Mouse (Mus musculus): ENCODE measurements around the gene Pabpc4. TPM values are rescaled to one million over a fixed set of nuclear protein-coding genes. Genes with fewer than 3 reads are reported as not detected.

Gene Pabpc4
- polyA plus RNA-seq, 1 experiment, result 30.8 TPM

- TF ChIP-seq CTCF (IDR thresholded peaks at IDR 0.05; ENCODE audit: borderline replicate concordance, insufficient read depth, low read depth, low read length) (no peak), POLR2A (IDR thresholded peaks at IDR 0.05; ENCODE audit: borderline replicate concordance, insufficient read depth, low read length) (no peak)
- WGBS, result 88% methylated on average over 13 of the region's 13 CpGs
- Histone ChIP-seq H3K4me3 (replicated peaks; ENCODE audit: insufficient read depth, low read depth, low read length) (no peak overlapping the region), H3K27ac (ENCODE audit: insufficient read depth, low read length) (no peak overlapping the region), H3K27me3 (ENCODE audit: control insufficient read depth, insufficient read depth, low read length) (peaks cover 8% of the 10 kb centered on the region; the same call in 1 of the 2 replicates), H3K4me1 (ENCODE audit: control insufficient read depth, insufficient read depth, low read length) (no peaks in the 10 kb centered on the region)
- no peak for DNase-seq
These were observed 25.6 kb upstream of the Pabpc4 start for GRCm38 (mm10) chr4:123236431-123237031.

- Histone ChIP-seq H3K27ac (ENCODE audit: insufficient read depth, low read length) (no peak overlapping the region), H3K4me1 (ENCODE audit: control insufficient read depth, insufficient read depth, low read length) (no peaks in the 10 kb centered on the region), H3K27me3 (ENCODE audit: control insufficient read depth, insufficient read depth, low read length) (peaks cover 8% of the 10 kb centered on the region; the same call in 1 of the 2 replicates), H3K4me3 (replicated peaks; ENCODE audit: insufficient read depth, low read depth, low read length) (no peak overlapping the region)
- no peak for DNase-seq
- TF ChIP-seq CTCF (IDR thresholded peaks at IDR 0.05; ENCODE audit: borderline replicate concordance, insufficient read depth, low read depth, low read length) (no peak), POLR2A (IDR thresholded peaks at IDR 0.05; ENCODE audit: borderline replicate concordance, insufficient read depth, low read length) (no peak)
- 79% methylated on average over 6 of the region's 6 CpGs for WGBS
These were observed 24.5 kb upstream of the Pabpc4 start for GRCm38 (mm10) chr4:123237386-123238266.

- TF ChIP-seq CTCF (IDR thresholded peaks at IDR 0.05; ENCODE audit: borderline replicate concordance, insufficient read depth, low read depth, low read length) (no peak), POLR2A (IDR thresholded peaks at IDR 0.05; ENCODE audit: borderline replicate concordance, insufficient read depth, low read length) (no peak)
- H3K27ac ChIP-seq (ENCODE audit: insufficient read depth, low read length), result no peak overlapping the region
- WGBS, result 13% methylated on average over 58 of the region's 58 CpGs
These were observed 22.6 kb upstream of the Pabpc4 start for GRCm38 (mm10) chr4:123239361-123240203.

GRCm38 (mm10) chr4:123246221-123246620 lies 15.9 kb upstream of the Pabpc4 start:
- no peak overlapping the region for H3K4me3 ChIP-seq (replicated peaks; ENCODE audit: insufficient read depth, low read depth, low read length)
- WGBS, result 89% methylated on average over 7 of the region's 7 CpGs
- TF ChIP-seq POLR2A (IDR thresholded peaks at IDR 0.05; ENCODE audit: borderline replicate concordance, insufficient read depth, low read length), result no peak
- no peak for TF ChIP-seq CTCF (IDR thresholded peaks at IDR 0.05; ENCODE audit: borderline replicate concordance, insufficient read depth, low read depth, low read length)
- H3K27me3 ChIP-seq (ENCODE audit: control insufficient read depth, insufficient read depth, low read length), result no peaks in the 10 kb centered on the region
- no peak for DNase-seq
- H3K27ac ChIP-seq (ENCODE audit: insufficient read depth, low read length), result no peak overlapping the region
- H3K4me1 ChIP-seq (ENCODE audit: control insufficient read depth, insufficient read depth, low read length), result peaks cover 3% of the 10 kb centered on the region; the same call in 1 of the 2 replicates

More at GRCm38 (mm10) chr4:123239361-123240203, 22.6 kb upstream of the Pabpc4 start:
- H3K27me3 ChIP-seq (ENCODE audit: control insufficient read depth, insufficient read depth, low read length), result peaks cover 6% of the 10 kb centered on the region; the same call in 1 of the 2 replicates
- DNase-seq, result no peak
- no peak overlapping the region for H3K4me3 ChIP-seq (replicated peaks; ENCODE audit: insufficient read depth, low read depth, low read length)
- no peaks in the 10 kb centered on the region for H3K4me1 ChIP-seq (ENCODE audit: control insufficient read depth, insufficient read depth, low read length)

GRCm38 (mm10) chr4:123246651-123247050 lies 15.5 kb upstream of the Pabpc4 start:
- DNase-seq, result no peak
- WGBS, result 98% methylated on average over 5 of the region's 5 CpGs
- Histone ChIP-seq H3K4me1 (ENCODE audit: control insufficient read depth, insufficient read depth, low read length) (peaks cover 3% of the 10 kb centered on the region; the same call in 1 of the 2 replicates), H3K27ac (ENCODE audit: insufficient read depth, low read length) (no peak overlapping the region), H3K27me3 (ENCODE audit: control insufficient read depth, insufficient read depth, low read length) (no peaks in the 10 kb centered on the region), H3K4me3 (replicated peaks; ENCODE audit: insufficient read depth, low read depth, low read length) (no peak overlapping the region)
- no peak for TF ChIP-seq POLR2A (IDR thresholded peaks at IDR 0.05; ENCODE audit: borderline replicate concordance, insufficient read depth, low read length)
- no peak for TF ChIP-seq CTCF (IDR thresholded peaks at IDR 0.05; ENCODE audit: borderline replicate concordance, insufficient read depth, low read depth, low read length)

- no peak for DNase-seq
- TF ChIP-seq POLR2A (IDR thresholded peaks at IDR 0.05; ENCODE audit: borderline replicate concordance, insufficient read depth, low read length) (no peak), CTCF (IDR thresholded peaks at IDR 0.05; ENCODE audit: borderline replicate concordance, insufficient read depth, low read depth, low read length) (no peak)
- 80% methylated on average over 7 of the region's 7 CpGs for WGBS
- H3K4me3 ChIP-seq (replicated peaks; ENCODE audit: insufficient read depth, low read depth, low read length), result no peak overlapping the region
- peaks cover 7% of the 10 kb centered on the region; the same call in 1 of the 2 replicates for H3K4me1 ChIP-seq (ENCODE audit: control insufficient read depth, insufficient read depth, low read length)
- no peaks in the 10 kb centered on the region for H3K27me3 ChIP-seq (ENCODE audit: control insufficient read depth, insufficient read depth, low read length)
- no peak overlapping the region for H3K27ac ChIP-seq (ENCODE audit: insufficient read depth, low read length)
These were observed 14.8 kb upstream of the Pabpc4 start for GRCm38 (mm10) chr4:123247147-123247880.

Measured in cerebellum, adult 2 months (tissue).